Mouse (Mus musculus) heart, adult 2 months (tissue): ENCODE data around the gene Cnot6.

Experiments
- EP300 ChIP-seq: fragments of 200-500 bp; IDR thresholded peaks from 2 replicates; pipeline ENCODE4 v1.6.1; 2011; ENCODE audit warnings: low read depth, low read length, control low read depth; ENCODE audit not compliant: insufficient read depth
- POLR2A ChIP-seq: fragments of 200-500 bp; IDR thresholded peaks from 2 replicates; pipeline ENCODE4 v1.6.1; 2011; ENCODE audit warnings: mild to moderate bottlenecking, low read depth, low read length, control low read depth; ENCODE audit not compliant: insufficient read depth

GRCm38 (mm10) chr11:49738659-49739406 is 26.3 kb upstream of the Cnot6 start:
- TF ChIP-seq POLR2A (no peak), EP300 (no peak)
